Mouse (Mus musculus) heart, embryonic 11.5 days (tissue): Measurements from ENCODE around the gene Hoxa7. TPM values are rescaled to one million over a fixed set of nuclear protein-coding genes. Genes with fewer than 3 reads are reported as not detected.
A peak's percentile ranks its signal among the peaks of the same experiment; 100 is the strongest.

Experiments used
- ATAC-seq: fragments of 200-750 bp; cut with Nextera tagmentation; replicated peaks from 2 replicates; pipeline ENCODE4 v1.8.0; 2017; ENCODE audit warnings: moderate library complexity; ENCODE audit not compliant: insufficient number of reproducible peaks, low FRiP score, low TSS enrichment
- H3K27ac ChIP-seq: fragments of 300-500 bp; sonication (generic); 2 replicates; pipeline ENCODE4 v1.5.1; 2014; ENCODE audit warnings: mild to moderate bottlenecking, low read depth, low read length
- H3K27me3 ChIP-seq: fragments of 300-500 bp; sonication (generic); 2 replicates; pipeline ENCODE4 v1.6.1; 2014; ENCODE audit warnings: mild to moderate bottlenecking, low read length, mixed read lengths; ENCODE audit not compliant: control insufficient read depth, insufficient read depth
- H3K36me3 ChIP-seq: fragments of 300-500 bp; sonication (generic); 2 replicates; pipeline ENCODE4 v1.6.1; 2014; ENCODE audit warnings: mild to moderate bottlenecking, low read length, moderate library complexity, mixed read lengths; ENCODE audit not compliant: control insufficient read depth, insufficient read depth
- H3K4me1 ChIP-seq: fragments of 300-500 bp; sonication (generic); 2 replicates; pipeline ENCODE4 v1.6.1; 2014; ENCODE audit warnings: low read length; ENCODE audit not compliant: control insufficient read depth, insufficient read depth
- H3K4me2 ChIP-seq: fragments of 300-500 bp; sonication (generic); 2 replicates; pipeline ENCODE4 v1.6.1; 2014; ENCODE audit warnings: mild to moderate bottlenecking, moderate library complexity
- H3K4me3 ChIP-seq: fragments of 300-500 bp; sonication (generic); 2 replicates; pipeline ENCODE4 v1.5.1; 2014; ENCODE audit warnings: low read depth, low read length
- H3K9ac ChIP-seq: fragments of 300-500 bp; sonication (generic); 2 replicates; pipeline ENCODE4 v1.6.1; 2014; ENCODE audit warnings: mild to moderate bottlenecking, low read depth, low read length, moderate library complexity
- H3K9me3 ChIP-seq: fragments of 300-500 bp; sonication (generic); replicated peaks from 2 replicates; pipeline ENCODE4 v1.6.1; 2016; ENCODE audit warnings: low read length; ENCODE audit not compliant: control insufficient read depth
- WGBS: fragments of 180-500 bp; shearing (Covaris S2); extraction: QIAGEN DNeasy Blood & Tissue Kit; methylation state at CpG from one replicate; pipeline ENCODE4 v1.1.7; 2014; ENCODE audit not compliant: insufficient replicate concordance; 5-methylcytosine and 5-hydroxymethylcytosine counted together
- polyA plus RNA-seq: library from polyadenylated mRNA; unstranded; fragments of >200 nt; fragmentation: Nextera tagmentation; extraction: Ambion mirVana; gene quantifications from 2 replicates; pipeline ENCODE4 v1.2.1, GENCODE M21; 2014

Gene Hoxa7
- polyA plus RNA-seq, 1 experiment from 2014 or later = 0.49 TPM

DNA sequence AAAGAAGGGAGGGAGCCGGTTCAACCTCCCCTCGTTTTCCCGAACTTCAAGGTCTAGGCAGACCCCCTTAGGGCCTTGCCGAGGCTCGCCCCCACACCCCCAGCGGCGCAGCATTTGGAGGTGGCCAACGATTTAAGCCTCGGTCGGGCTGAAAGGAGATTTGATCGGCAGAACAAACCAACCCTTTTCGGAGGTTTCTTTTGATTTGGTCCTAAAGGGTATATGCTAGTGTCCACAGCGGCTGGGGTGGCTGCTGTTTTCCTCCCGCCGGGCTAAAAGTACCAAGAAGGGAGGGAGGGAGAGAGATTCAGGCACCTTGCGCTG is 27.7 kb upstream of the Hoxa7 start:
- no peak for ATAC-seq
- H3K4me3 ChIP-seq = 0 out of 2 replicates have a peak overlapping the region, but pooled peaks have one; percentile 4
- no peaks in the 10 kb centered on the region for H3K9me3 ChIP-seq
- 2% methylated on average over 16 of the region's 16 CpGs for WGBS
- H3K9ac ChIP-seq = no peak overlapping the region
- no peaks in the 10 kb centered on the region for H3K36me3 ChIP-seq
- H3K4me2 ChIP-seq = no peak overlapping the region; the same call in 1 of the 2 replicates
- H3K4me1 ChIP-seq = peaks cover 5% of the 10 kb centered on the region; the same call in 1 of the 2 replicates
- H3K27ac ChIP-seq = no peak overlapping the region
- H3K27me3 ChIP-seq = peaks cover 95% of the 10 kb centered on the region

- Histone ChIP-seq H3K4me2 (no peak overlapping the region; the same call in 1 of the 2 replicates), H3K27me3 (peaks cover 96% of the 10 kb centered on the region), H3K27ac (no peak overlapping the region), H3K36me3 (no peaks in the 10 kb centered on the region), H3K4me1 (peaks cover 5% of the 10 kb centered on the region; the same call in 1 of the 2 replicates), H3K4me3 (0 out of 2 replicates have a peak overlapping the region, but pooled peaks have one; percentile 4), H3K9ac (no peak overlapping the region), H3K9me3 (no peaks in the 10 kb centered on the region)
- WGBS = under 1% methylated on average over 27 of the region's 27 CpGs
- no peak for ATAC-seq
These were observed 27.2 kb upstream of the Hoxa7 start for GRCm38 (mm10) chr6:52248638-52249414.

DNA sequence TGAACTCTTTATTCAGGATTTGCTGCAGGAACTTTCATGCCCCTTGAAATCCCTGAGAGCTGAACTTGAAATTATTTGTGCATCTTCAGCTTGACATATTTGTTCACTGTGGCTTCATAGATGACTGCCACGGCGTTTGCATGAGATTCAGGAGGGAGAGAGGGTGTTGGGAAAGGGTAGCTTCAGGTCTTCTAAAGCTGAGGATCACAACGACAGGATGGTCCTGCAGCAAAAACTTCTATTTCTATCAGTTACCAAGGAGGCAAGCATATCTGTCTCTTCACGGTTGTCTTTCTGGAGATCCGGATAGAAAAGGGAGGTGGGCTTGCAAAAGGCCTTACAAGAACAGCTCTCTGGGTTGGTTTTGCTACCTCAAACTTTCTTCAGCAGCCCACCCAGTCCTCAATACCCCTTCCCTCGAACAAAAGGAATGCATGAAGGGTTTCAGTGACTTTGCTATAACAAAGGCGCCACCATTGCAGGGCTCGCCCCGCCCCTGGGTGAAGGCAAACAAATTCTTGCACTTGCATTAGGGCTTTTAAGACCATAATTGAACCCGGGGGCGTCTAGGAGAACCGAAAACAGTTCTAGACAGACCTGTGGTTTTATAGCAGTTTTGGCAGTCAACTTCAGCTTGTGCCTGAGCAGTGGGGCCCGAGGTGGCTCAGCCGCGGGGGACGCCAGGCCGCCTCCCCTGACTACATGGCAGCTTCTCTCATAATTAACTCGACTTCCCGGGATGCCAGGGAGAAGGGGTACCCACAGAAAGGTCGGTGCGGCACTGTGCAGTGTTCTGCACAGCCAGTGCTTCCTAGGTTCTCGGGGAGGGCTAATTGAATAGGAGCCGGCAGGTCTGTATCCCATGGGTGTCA is 26.3 kb upstream of the Hoxa7 start:
- Histone ChIP-seq H3K4me2 (no peak overlapping the region), H3K9me3 (no peaks in the 10 kb centered on the region), H3K27me3 (peaks cover 96% of the 10 kb centered on the region), H3K4me3 (no peak overlapping the region), H3K36me3 (no peaks in the 10 kb centered on the region), H3K9ac (no peak overlapping the region), H3K4me1 (peaks cover 5% of the 10 kb centered on the region; the same call in 1 of the 2 replicates), H3K27ac (no peak overlapping the region)
- WGBS = under 1% methylated on average over 23 of the region's 23 CpGs
- ATAC-seq = no peak

DNA sequence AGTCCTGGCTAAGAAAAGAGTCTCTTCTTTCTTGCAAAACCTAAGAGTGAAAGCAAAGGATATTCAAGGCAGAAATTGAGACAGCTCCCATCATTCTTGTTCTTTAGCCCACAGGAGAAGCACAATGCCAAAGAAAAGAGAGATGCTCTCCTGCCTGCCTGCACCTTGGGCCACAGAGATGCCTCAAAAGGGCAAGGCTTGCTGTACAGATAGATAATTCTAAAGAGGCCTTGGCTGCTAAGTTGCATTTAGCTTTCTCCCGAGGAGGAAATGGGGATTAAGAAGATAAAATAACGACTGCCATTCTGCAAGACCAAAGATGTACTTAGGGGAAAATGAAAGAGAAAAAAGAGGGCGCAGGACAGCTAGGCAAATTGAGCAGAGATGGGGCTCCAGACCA is 25.3 kb upstream of the Hoxa7 start:
- no peak overlapping the region for H3K27ac ChIP-seq
- peaks cover 5% of the 10 kb centered on the region; the same call in 1 of the 2 replicates for H3K4me1 ChIP-seq
- H3K36me3 ChIP-seq = no peaks in the 10 kb centered on the region
- WGBS = 2% methylated on average over 3 of the region's 3 CpGs
- no peak for ATAC-seq
- no peak overlapping the region for H3K4me3 ChIP-seq
- no peak overlapping the region for H3K4me2 ChIP-seq
- H3K9me3 ChIP-seq = no peaks in the 10 kb centered on the region
- H3K9ac ChIP-seq = no peak overlapping the region
- peaks cover 96% of the 10 kb centered on the region for H3K27me3 ChIP-seq

GRCm38 (mm10) chr6:52246403-52246803 is 24.7 kb upstream of the Hoxa7 start:
- no peaks in the 10 kb centered on the region for H3K9me3 ChIP-seq
- no peak overlapping the region for H3K27ac ChIP-seq
- H3K9ac ChIP-seq = no peak overlapping the region
- peaks cover 96% of the 10 kb centered on the region for H3K27me3 ChIP-seq
- no peak overlapping the region for H3K4me3 ChIP-seq
- ATAC-seq = no peak
- under 1% methylated on average over 26 of the region's 26 CpGs for WGBS
- H3K36me3 ChIP-seq = no peaks in the 10 kb centered on the region
- H3K4me1 ChIP-seq = peaks cover 5% of the 10 kb centered on the region; the same call in 1 of the 2 replicates
- no peak overlapping the region; the same call in 1 of the 2 replicates for H3K4me2 ChIP-seq

- peak within 1 kb of the TSS; percentile 25 for H3K4me3 ChIP-seq
These were observed 24.1 kb upstream of the Hoxa7 start, which contains the start of gene Hoxa11 for GRCm38 (mm10) chr6:52245757-52246142. TSS of gene Hoxa11 (minus strand) at chr6:52245810.

GRCm38 (mm10) chr6:52245040-52245756 is 23.5 kb upstream of the Hoxa7 start:
- H3K27ac ChIP-seq = no peak overlapping the region
- H3K9me3 ChIP-seq = no peaks in the 10 kb centered on the region
- H3K4me3 ChIP-seq = peak overlapping the region; percentile 25
- no peak for ATAC-seq
- H3K36me3 ChIP-seq = no peaks in the 10 kb centered on the region
- H3K9ac ChIP-seq = no peak overlapping the region
- 1% methylated on average over 71 of the region's 71 CpGs for WGBS
- peaks cover 5% of the 10 kb centered on the region; the same call in 1 of the 2 replicates for H3K4me1 ChIP-seq
- peak overlapping the region; percentile 27; the same call in 1 of the 2 replicates for H3K4me2 ChIP-seq
- peaks cover 97% of the 10 kb centered on the region for H3K27me3 ChIP-seq

More at GRCm38 (mm10) chr6:52245757-52246142, 24.1 kb upstream of the Hoxa7 start, which contains the start of gene Hoxa11:
- H3K9me3 ChIP-seq = no peaks in the 10 kb centered on the region
- no peaks in the 10 kb centered on the region for H3K36me3 ChIP-seq
- ATAC-seq = no peak
- H3K4me2 ChIP-seq = peak within 1 kb of the TSS; percentile 27
- H3K9ac ChIP-seq = no peak within 1 kb of the TSS
- no peak within 1 kb of the TSS for H3K27ac ChIP-seq
- H3K27me3 ChIP-seq = peaks cover 96% of the 10 kb centered on the region
- H3K4me1 ChIP-seq = peaks cover 5% of the 10 kb centered on the region; the same call in 1 of the 2 replicates
- WGBS = 1% methylated on average over 20 of the region's 20 CpGs
